ENCODE assay signal across 16 mouse cellular contexts in genomic region chr5:149623815-149624675, GRCm38 (mm10). TPM values are rescaled to one million over a fixed set of nuclear protein-coding genes. Genes with fewer than 3 reads are reported as not detected.
A peak's percentile ranks its signal among the peaks of the same experiment; 100 is the strongest.
DNase-seq lines count a peak whose midpoint lies in the region; ATAC-seq and TF ChIP-seq lines count a peak whose summit lies in the region.
"Had no signal": no experiment of that assay in that cellular context is flagged by ENCODE, and none has a peak within 500 bp of the region (broad histone marks: within the 10 kb centered on the region; RNA-seq: fewer than 3 reads in every experiment).

No protein-coding gene starts in this region.

- peak overlapping the region; percentile 70; the same call in 1 of the 2 replicates for H3K27ac ChIP-seq in embryonic fibroblast, embryonic 13.5 days (ENCODE audit: insufficient read depth, low read length)
- peak overlapping the region; percentile 76 for H3K27ac ChIP-seq in liver, postnatal 0 days (ENCODE audit: low read depth)
- H3K27ac ChIP-seq: forebrain, embryonic 12.5 days; hindbrain, embryonic 13.5 days; kidney, postnatal 0 days; neural tube, embryonic 12.5 days had no signal

- peaks cover 8% of the 10 kb centered on the region for H3K4me1 ChIP-seq in embryonic fibroblast, embryonic 13.5 days (ENCODE audit: control insufficient read depth, insufficient read depth, low read length)
- peaks cover 9% of the 10 kb centered on the region; the same call in 1 of the 2 replicates for H3K4me1 ChIP-seq in liver, postnatal 0 days (ENCODE audit: insufficient read depth)
- H3K4me1 ChIP-seq: forebrain, embryonic 12.5 days; hindbrain, embryonic 13.5 days; neural tube, embryonic 12.5 days had no signal

- H3K9ac ChIP-seq in liver, postnatal 0 days (replicated peaks): peak overlapping the region; percentile 30; the same call in 1 of the 2 replicates
- H3K9ac ChIP-seq: forebrain, embryonic 12.5 days; hindbrain, embryonic 13.5 days; neural tube, embryonic 12.5 days had no signal

- 54% methylated on average over 8 of the region's 8 CpGs for WGBS in liver, postnatal 0 days (ENCODE audit: insufficient replicate concordance)

- H3K4me3 ChIP-seq in embryonic fibroblast, embryonic 13.5 days (ENCODE audit: insufficient read depth, low read length): no peak overlapping the region
- H3K4me3 ChIP-seq in liver, postnatal 0 days (ENCODE audit: low read depth, low read length): no peak overlapping the region
- H3K4me3 ChIP-seq: forebrain, embryonic 12.5 days; hindbrain, embryonic 13.5 days; neural tube, embryonic 12.5 days had no signal

- DNase-seq in kidney, adult 9 months: peak; percentile 57
- no peak for DNase-seq in kidney, postnatal 14 days
- DNase-seq in MEL-GATA-1-ER (ENCODE audit: extremely low read depth, low read depth): peak; percentile 56
- peak; percentile 20 for DNase-seq in liver, postnatal 0 days
- no peak for DNase-seq in embryo, embryonic 11 days
- no peak for DNase-seq in gastrocnemius, adult 8-10 months (ENCODE audit: low spot score in 2 of 2)
- DNase-seq in urinary bladder, postnatal 4 days (ENCODE audit: low spot score in 2 of 2): no peak
- DNase-seq: gastrocnemius, postnatal 25 days; lung, adult 18-20 months; retina, postnatal 1 day had no signal

- no peaks in the 10 kb centered on the region for H3K9me3 ChIP-seq in liver, postnatal 0 days (ENCODE audit: low read length)
- H3K9me3 ChIP-seq: forebrain, embryonic 12.5 days; hindbrain, embryonic 13.5 days; neural tube, embryonic 12.5 days had no signal

- peak overlapping the region; percentile 33 for H3K4me2 ChIP-seq in liver, postnatal 0 days (ENCODE audit: low read depth, low read length)
- H3K4me2 ChIP-seq: forebrain, embryonic 12.5 days; hindbrain, embryonic 13.5 days; midbrain, embryonic 11.5 days; neural tube, embryonic 12.5 days had no signal

- TF ChIP-seq EP300 in liver, postnatal 0 days (IDR thresholded peaks at IDR 0.05; ENCODE audit: low read depth): peak; percentile 71; the same call in 1 of the 2 replicates

- H3K36me3 ChIP-seq in liver, postnatal 0 days (replicated peaks; ENCODE audit: insufficient read depth, low read length): peaks cover 52% of the 10 kb centered on the region

- TF ChIP-seq CTCF in embryonic fibroblast, embryonic 13.5 days (IDR thresholded peaks at IDR 0.05; ENCODE audit: borderline replicate concordance, insufficient read depth, low read length): no peak
- TF ChIP-seq CTCF in liver, postnatal 0 days (IDR thresholded peaks at IDR 0.05; ENCODE audit: low read depth): no peak

- no peak for TF ChIP-seq POLR2A in embryonic fibroblast, embryonic 13.5 days (IDR thresholded peaks at IDR 0.05; ENCODE audit: low read depth, low read length)

- H3K27me3 ChIP-seq in liver, postnatal 0 days (ENCODE audit: insufficient read depth, low read length): no peaks in the 10 kb centered on the region
- H3K27me3 ChIP-seq: forebrain, embryonic 12.5 days; hindbrain, embryonic 13.5 days; neural tube, embryonic 12.5 days had no signal

- peak; percentile 90 for ATAC-seq in liver, postnatal 0 days

RNA-seq across cellular contexts. Expression of gene Hsph1, which starts 12.1 kb away (rescaled TPM):
- 81.2 and 96.4 TPM in 2 replicates for polyA plus RNA-seq in embryonic fibroblast, embryonic 13.5 days (2011; ENCODE audit: insufficient read length, low read depth, missing spikeins)
- 5.1 and 6.4 TPM in 2 replicates for polyA plus RNA-seq in liver, postnatal 0 days (2015; fragmentation: Nextera tagmentation; extraction: Ambion mirVana)
- 10 to 100 TPM; 59.5 to 86.1 (median 63.1) TPM for total RNA-seq in gastrocnemius, adult 8-10 months (2022)

RNA-seq across cellular contexts. Expression of gene B3glct, which starts 54.0 kb away (rescaled TPM):
- polyA plus RNA-seq in embryonic fibroblast, embryonic 13.5 days (2011; ENCODE audit: insufficient read length, low read depth, missing spikeins): 21.0 and 28.9 TPM in 2 replicates
- 2.5 TPM in 2 replicates for polyA plus RNA-seq in liver, postnatal 0 days (2015; fragmentation: Nextera tagmentation; extraction: Ambion mirVana)
- total RNA-seq in gastrocnemius, adult 8-10 months (2022): 1 to 10 TPM; 2.9 to 7.7 (median 5.5) TPM

Comparison
In these comparisons a context has a peak if more than half of its experiments do, and no peak if none do; other contexts are left out.
1. DNase-seq: peak in kidney, adult 9 months (single experiment), MEL-GATA-1-ER (single experiment) and liver, postnatal 0 days (single experiment); none in kidney, postnatal 14 days (single experiment), embryo, embryonic 11 days (single experiment), gastrocnemius, adult 8-10 months (0 of 2) and urinary bladder, postnatal 4 days (0 of 2).
2. RNA of gene Hsph1, which starts 12.1 kb away (polyA plus RNA-seq): 81.2 to 96.4 TPM in embryonic fibroblast, embryonic 13.5 days; 5.1 to 6.4 TPM in liver, postnatal 0 days; every median in the first group is over 10 times any median in the second.